Mouse (Mus musculus) right cerebral cortex, postnatal 10 days (tissue): ENCODE measurements around the gene Serpina5.

Experiments
- DNase-seq, 2 experiments: peaks; one replicate each; pipeline ENCODE4 v3.0.0; 2021; ENCODE audit warnings: low spot score in 2 of 2

The Serpina5 gene

GRCm38 (mm10) chr12:104127696-104128095 lies 26.8 kb downstream of the Serpina5 start, which contains the start of gene Serpina3b:
Serpina3b (plus strand) TSS chr12:104127996.
- DNase-seq = no peak

- DNase-seq = no peak
Measured at GRCm38 (mm10) chr12:104131041-104131440, 30.1 kb downstream of the Serpina5 start.

GRCm38 (mm10) chr12:104138216-104138615 lies 37.3 kb downstream of the Serpina5 start:
- DNase-seq = no peak

- no peak for DNase-seq
Measured at GRCm38 (mm10) chr12:104140543-104141103, 39.7 kb downstream of the Serpina5 start.

GRCm38 (mm10) chr12:104141506-104141905 lies 40.6 kb downstream of the Serpina5 start:
- no peak for DNase-seq

GRCm38 (mm10) chr12:104142427-104142826 lies 41.5 kb downstream of the Serpina5 start:
- DNase-seq = no peak

- DNase-seq = no peak
Measured at GRCm38 (mm10) chr12:104143286-104143685, 42.4 kb downstream of the Serpina5 start.

GRCm38 (mm10) chr12:104145571-104145970 lies 44.7 kb downstream of the Serpina5 start:
- DNase-seq = no peak

- no peak for DNase-seq
Measured at GRCm38 (mm10) chr12:104151989-104152388, 51.1 kb downstream of the Serpina5 start.

- no peak for DNase-seq
Measured at GRCm38 (mm10) chr12:104153041-104153645, 52.2 kb downstream of the Serpina5 start.

GRCm38 (mm10) chr12:104153656-104154055 lies 52.7 kb downstream of the Serpina5 start, which contains the start of gene Serpina3c:
Serpina3c (minus strand) TSS chr12:104153870.
- DNase-seq = no peak
